Mouse (Mus musculus) thymus, adult 2 months (tissue): Measurements from ENCODE around the gene Lrp6. TPM values are rescaled to one million over a fixed set of nuclear protein-coding genes. Genes with fewer than 3 reads are reported as not detected.
A peak's percentile ranks its signal among the peaks of the same experiment; 100 is the strongest.

ENCODE experiments used
- DNase-seq: peaks from one replicate; pipeline ENCODE4 v3.0.0; 2021
- H3K27ac ChIP-seq: fragments of 200-500 bp; 2 replicates; pipeline ENCODE4 v1.5.1; 2012; ENCODE audit warnings: low read length, control low read depth; ENCODE audit not compliant: control insufficient read depth, insufficient read depth
- H3K27me3 ChIP-seq: fragments of 200-500 bp; 2 replicates; pipeline ENCODE4 v1.6.1; 2012; ENCODE audit warnings: mild to moderate bottlenecking, low read length, moderate library complexity, mixed read lengths; ENCODE audit not compliant: control insufficient read depth, insufficient read depth
- H3K36me3 ChIP-seq: fragments of 200-500 bp; 2 replicates; pipeline ENCODE4 v1.6.1; 2012; ENCODE audit warnings: mild to moderate bottlenecking, low read length, moderate library complexity; ENCODE audit not compliant: control insufficient read depth, insufficient read depth
- H3K4me1 ChIP-seq: fragments of 200-500 bp; replicated peaks from 2 replicates; pipeline ENCODE4 v1.6.1; 2012; ENCODE audit warnings: low read length; ENCODE audit not compliant: control insufficient read depth, insufficient read depth
- H3K4me3 ChIP-seq: fragments of 200-500 bp; 2 replicates; pipeline ENCODE4 v1.5.1; 2012; ENCODE audit warnings: mild to moderate bottlenecking, low read length, control low read depth, moderate library complexity; ENCODE audit not compliant: control insufficient read depth, insufficient read depth
- CTCF ChIP-seq: fragments of 200-500 bp; IDR thresholded peaks from 2 replicates; pipeline ENCODE4 v1.5.1; 2012; ENCODE audit warnings: mild to moderate bottlenecking, control low read depth, low read length, moderate library complexity, borderline replicate concordance; ENCODE audit not compliant: control insufficient read depth, poor library complexity, insufficient read depth; ENCODE audit errors: extremely low read depth
- POLR2A ChIP-seq: fragments of 200-500 bp; IDR thresholded peaks from 2 replicates; pipeline ENCODE4 v1.6.1; 2012; ENCODE audit warnings: mild to moderate bottlenecking, low read length, control low read depth, moderate library complexity; ENCODE audit not compliant: control insufficient read depth, poor library complexity, insufficient read depth; ENCODE audit errors: extremely low read depth
- WGBS: fragments of 180-500 bp; shearing (Covaris S2); methylation state at CpG from one replicate; pipeline ENCODE4 v1.1.7; 2018; 5-methylcytosine and 5-hydroxymethylcytosine counted together
- polyA plus RNA-seq: library from polyadenylated mRNA; depleted of rRNA; stranded (reverse); fragments of >200 nt; gene quantifications from 2 replicates; pipeline ENCODE4 v1.2.3, GENCODE M21; 2012; rRNA removed

Gene Lrp6
- polyA plus RNA-seq, 1 experiment, result 28.3 TPM

DNA sequence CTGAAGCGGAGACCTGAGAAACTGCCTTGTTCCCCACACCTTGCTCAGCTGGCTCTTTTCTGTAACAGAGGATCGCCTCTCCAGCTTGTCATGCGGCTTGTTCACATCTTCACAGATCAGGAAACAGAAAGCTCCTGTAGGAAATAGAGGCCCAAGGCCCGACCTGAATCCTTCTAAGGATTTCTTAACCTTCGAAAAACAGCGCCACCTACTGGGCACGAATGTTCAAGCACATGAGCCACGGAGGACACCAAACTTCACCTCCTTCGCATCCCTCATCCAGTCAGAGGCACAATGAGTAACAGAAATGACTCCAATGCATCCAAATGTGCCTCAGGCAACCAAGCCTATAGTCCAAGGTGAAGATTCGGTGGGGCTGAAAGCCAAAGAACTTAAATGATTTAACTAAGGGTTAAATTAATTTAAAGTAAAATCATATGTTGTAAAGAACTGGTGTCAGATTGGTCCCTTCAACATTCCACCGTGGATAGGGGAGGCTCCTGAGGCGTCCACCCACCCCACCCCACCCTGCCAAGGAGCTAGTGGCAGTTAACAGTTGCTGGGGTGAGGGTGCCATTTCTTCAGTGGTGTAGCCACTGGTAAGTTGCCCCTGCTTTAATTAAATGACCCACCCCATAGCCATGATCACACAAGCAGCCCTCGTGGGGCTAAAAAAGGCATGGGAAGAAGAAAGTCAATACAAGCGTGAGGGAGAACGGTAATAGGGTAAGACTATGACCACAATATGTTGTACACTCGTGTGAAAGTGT, 163.7 kb downstream of the Lrp6 start:
- DNase-seq, result peak; percentile 66
- no peaks in the 10 kb centered on the region for H3K27me3 ChIP-seq
- no peak overlapping the region for H3K4me3 ChIP-seq
- no peaks in the 10 kb centered on the region for H3K4me1 ChIP-seq
- TF ChIP-seq POLR2A (no peak), CTCF (no peak)
- H3K27ac ChIP-seq, result no peak overlapping the region
- 51% methylated on average over 16 of the region's 16 CpGs for WGBS
- no peaks in the 10 kb centered on the region for H3K36me3 ChIP-seq

Other genes starting within 250 kb of the Lrp6 start
- 2.0 and 2.1 TPM in 2 replicates for gene Bcl2l14, start 170.6 kb downstream of the Lrp6 start, polyA plus RNA-seq
- gene Mansc1, start 65.5 kb upstream of the Lrp6 start, polyA plus RNA-seq, result 3.4 and 3.9 TPM in 2 replicates
- gene Borcs5, start 72.5 kb upstream of the Lrp6 start, polyA plus RNA-seq, result 16.9 and 18.8 TPM in 2 replicates
- gene Dusp16, start 225.7 kb upstream of the Lrp6 start, polyA plus RNA-seq, result 12.7 and 14.4 TPM in 2 replicates